Mouse (Mus musculus) CD8-positive naive resting alpha-beta T cell, adult 2 months (primary cell): ENCODE data around the gene Bcap29.
"Not testable (repeated sequence)": the region's sequence is repeated elsewhere in the genome, so short reads cannot be mapped to it uniquely, and the experiment has no call there.

Experiments used
- DNase-seq, 2 experiments: peaks; one replicate each; pipeline ENCODE4 v3.0.0; 2022; ENCODE audit warnings: low read depth in 2 of 2, low spot score in 2 of 2

Bcap29 gene

DNA sequence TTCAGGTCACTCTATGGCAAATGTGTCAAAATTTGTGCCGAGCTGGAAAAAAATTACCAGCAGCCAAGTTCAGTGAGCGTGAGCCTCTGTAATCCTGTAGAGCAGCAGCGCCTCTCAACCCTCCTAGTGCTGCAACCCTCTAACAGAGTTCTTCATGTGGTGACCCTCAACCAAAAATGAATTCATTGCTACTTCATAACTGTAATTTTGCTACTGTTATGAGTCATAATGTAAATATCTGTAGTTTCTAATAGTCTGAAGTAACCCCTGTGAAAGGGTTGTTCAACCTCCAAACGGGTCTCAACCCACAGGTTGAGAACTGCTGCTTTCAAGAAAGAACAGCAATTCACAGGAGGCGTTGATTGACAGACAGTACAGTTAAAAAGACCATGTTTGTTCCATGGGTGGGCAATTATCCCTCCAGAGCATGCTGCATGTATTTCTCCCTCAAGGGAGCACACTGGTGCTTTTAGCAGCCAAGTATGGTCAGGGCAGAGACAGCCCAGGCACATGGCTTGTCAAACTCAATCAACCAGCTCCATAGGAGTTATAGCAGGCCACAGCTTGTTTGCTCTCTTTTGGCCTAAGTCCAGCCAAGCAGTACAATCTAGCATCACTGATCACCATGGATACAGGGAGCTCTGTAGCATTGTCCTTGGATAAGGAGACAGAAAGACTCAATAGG lies 53.7 kb downstream of the Bcap29 start:
- DNase-seq: no peak

DNA sequence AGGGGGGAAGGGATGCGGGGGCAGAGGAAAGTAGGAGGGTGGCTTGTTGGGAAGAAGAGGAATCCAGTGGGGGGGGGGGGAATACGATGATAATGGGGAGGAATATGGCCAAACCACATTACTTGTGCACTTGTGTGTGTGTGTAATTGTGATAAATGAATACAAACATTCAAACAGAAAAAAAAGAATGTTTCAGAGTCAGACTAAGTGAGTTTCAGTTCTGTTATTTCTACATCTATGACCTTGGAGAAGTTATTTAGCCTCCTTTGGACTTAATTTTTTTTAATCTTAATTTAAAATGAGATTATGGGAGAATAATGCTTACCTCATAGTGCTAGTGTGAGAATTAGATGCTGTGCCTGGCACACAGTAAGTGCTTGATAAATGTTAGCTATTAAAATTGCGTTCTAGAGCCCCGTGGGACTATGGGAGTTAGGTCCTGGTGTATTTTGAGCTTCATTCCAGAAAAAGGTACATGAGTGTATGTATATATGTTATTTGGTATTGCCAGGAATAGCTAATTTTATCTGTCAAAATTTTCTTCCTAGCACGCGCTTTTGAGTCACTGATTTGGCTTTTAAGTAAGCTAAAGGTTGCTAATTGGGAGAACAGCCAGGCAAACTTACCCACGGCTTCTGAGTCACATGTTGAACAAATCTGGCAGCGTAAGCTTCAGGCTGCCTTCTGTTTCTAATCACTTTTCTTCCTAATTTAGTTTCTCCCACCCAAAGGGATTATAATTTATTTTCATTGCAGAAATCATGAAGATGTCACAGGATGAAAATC lies 55.6 kb downstream of the Bcap29 start:
- DNase-seq: no peak

DNA sequence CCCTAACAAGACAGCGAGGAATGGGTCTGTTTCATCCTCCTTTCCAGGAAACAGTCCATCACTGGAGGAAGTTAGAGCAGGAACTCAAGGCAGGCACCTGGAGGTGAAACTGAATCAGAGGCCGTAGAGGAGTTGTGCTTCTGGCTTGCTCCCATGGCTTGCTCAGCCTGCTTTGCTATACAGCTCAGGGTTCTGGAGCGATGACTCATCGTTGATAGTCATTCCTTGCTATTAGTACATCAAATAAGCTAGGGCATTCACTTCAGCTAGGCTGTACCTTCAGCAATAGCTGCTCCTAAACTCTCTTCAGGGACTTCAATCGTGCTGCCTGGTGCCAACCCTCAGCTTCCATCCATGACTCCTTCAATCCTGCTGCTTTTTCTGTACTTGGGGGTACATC lies 60.0 kb downstream of the Bcap29 start:
- DNase-seq: no peak

DNA sequence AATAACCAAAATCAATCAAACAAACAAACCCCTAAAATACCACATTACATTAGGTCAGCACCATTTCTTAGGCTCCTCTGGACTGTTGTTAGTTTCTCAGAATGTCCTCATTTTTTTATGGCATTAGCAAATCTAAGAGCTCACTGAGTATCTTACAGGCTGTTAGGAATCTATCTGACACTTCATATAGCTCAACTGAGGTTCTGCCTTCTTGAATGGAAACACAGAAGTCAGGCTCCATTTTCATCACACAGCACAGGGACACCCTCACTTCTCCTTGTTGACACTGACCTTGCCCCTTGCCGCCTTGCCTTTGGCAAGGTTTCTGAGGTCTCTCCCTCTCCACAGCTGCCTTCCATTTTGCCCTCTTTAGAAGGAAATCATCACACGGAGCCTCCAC lies 64.7 kb downstream of the Bcap29 start:
- DNase-seq: no peak

DNA sequence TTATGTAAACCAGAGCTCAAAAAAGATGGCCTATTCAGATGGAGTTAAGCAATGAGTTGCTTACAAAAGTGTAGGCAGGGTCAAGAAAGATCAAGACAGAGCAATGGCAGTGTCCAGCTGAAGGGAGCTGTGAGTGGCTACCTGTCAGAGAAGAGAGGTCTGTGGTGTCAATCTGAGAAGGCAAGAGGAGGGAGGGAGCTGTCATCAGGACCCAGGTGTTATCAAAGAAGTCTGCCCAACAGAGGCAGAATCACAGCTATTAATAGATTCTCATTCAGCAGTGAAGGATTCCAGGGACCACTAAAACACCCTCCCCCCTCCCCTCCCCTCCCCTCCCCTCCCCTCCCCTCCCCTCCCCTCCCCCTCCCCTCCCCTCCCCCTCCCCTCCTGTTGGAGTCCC lies 65.8 kb downstream of the Bcap29 start:
- no peak for DNase-seq

DNA sequence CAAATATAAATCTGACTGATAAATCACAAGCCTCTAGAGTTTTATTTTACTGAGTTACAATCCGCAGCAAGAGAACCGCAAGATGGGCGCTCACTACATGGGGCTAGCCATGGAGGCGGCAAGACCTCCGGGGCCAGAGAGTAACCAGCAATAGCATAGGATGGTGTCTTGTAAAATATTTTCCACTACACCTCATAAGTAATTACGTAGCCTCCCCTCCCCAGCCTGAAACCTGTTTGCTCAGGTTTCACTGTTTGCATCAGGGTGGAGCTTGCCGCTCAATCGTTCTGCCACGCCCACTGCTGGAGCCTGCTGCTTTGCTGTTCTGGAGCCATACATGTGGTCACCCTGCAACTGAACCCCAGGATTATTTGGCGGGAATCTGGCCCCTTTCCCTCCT lies 66.9 kb downstream of the Bcap29 start:
- not testable (repeated sequence) for DNase-seq

- no peak for DNase-seq
Observed at GRCm38 (mm10) chr12:31560712-31561111, 73.7 kb downstream of the Bcap29 start.

- DNase-seq: no peak
Observed at GRCm38 (mm10) chr12:31560002-31560401, 74.5 kb downstream of the Bcap29 start.

DNA sequence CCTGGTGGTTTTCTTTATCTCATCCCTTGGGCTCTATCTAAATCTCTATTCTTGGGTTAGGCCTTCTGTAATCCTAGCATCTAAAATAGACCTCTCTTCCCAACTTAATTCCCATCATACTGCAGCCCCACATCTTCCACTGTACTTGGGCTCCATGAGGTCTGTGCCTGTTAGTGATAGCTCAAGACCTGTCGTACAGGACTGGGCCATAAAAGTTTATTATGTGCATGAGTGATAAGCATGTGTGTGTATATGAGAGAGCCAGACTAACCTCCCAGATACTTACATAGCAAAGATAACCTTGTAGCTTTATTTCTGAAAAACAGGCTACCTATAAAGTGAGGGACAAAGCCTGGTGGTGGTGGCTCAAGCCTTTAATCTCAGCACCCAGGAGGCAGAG lies 80.1 kb downstream of the Bcap29 start:
- DNase-seq: no peak

DNA sequence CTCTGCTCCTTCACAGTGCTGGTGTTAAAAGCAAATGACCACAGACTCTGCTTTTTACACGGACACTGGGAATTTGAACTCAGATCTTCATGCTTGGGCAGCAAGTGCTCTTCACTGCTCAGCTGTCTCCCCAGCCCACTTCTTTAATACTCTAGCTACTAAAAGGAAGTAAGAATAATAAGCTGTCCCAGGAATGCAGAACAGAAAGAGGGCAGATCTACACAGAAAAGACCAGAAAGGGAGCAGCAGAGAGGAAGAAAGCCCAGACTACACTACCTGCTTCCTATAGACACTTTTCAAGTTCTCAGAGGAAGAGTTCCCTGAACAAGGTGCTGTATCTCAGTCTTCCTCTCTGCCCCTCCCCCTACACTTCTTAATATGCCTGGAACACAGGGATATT lies 83.2 kb downstream of the Bcap29 start:
- no peak for DNase-seq

DNA sequence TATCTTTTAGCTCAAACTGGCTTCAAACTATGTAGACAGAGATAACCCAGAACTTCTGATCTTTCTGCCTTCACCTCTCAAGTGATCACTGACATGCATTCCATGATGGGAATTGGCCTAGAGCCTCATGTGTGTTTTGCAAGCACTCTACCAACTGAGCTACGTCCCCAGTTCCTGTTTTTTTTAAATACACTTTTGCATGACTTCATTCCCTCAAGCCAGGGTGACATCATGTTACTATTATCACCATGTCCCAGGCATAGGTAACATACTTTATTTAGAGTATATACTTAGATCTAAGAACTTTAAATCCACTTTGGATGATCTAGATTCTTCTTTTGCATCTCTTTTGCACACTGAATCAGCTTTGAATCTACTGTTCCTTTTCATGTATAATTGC lies 88.4 kb downstream of the Bcap29 start:
- no peak for DNase-seq

GRCm38 (mm10) chr12:31545219-31545618 lies 89.2 kb downstream of the Bcap29 start:
- DNase-seq: no peak

- DNase-seq: no peak
Observed at GRCm38 (mm10) chr12:31541541-31541940, 92.9 kb downstream of the Bcap29 start.
